Mouse (Mus musculus) layer of hippocampus, postnatal 10 days (tissue): ENCODE measurements at regions not wholly inside any gene's neighbourhood (a gene's known extent, or its start where the extent isn't known, plus 50 kb on each side); places are given as distances from the start of the nearest gene placed in this dataset.

Source experiments
- DNase-seq, 2 experiments: peaks; one replicate each; pipeline ENCODE4 v3.0.0; 2021; ENCODE audit warnings: low spot score in 2 of 2

DNA sequence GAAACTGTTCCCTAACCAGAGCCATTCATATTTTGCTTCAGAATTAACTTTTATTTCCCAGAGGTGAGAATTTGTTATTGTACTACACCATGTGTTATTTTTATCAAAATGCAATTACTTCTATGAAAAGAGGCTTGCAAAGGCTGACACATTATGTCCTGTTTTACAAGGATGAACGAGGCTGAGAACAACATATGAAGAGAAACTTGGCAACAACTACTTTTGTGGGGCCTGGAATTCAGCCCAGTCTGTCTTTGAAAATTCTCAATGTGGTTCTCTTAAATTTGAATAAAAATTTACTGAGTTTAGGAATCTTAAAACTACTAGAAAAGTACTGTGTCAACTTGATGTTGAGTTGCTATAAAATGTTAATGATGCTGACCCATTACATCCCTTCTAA is 85.6 kb upstream of the Galntl6 start:
- peak; percentile 7 to 22 for DNase-seq
